9 mouse cellular contexts compared by ENCODE assay signal in genomic region chr7:113377875-113378658, GRCm38 (mm10). TPM values are rescaled to one million over a fixed set of nuclear protein-coding genes. Genes with fewer than 3 reads are reported as not detected.
DNase-seq lines count a peak whose midpoint lies in the region; ATAC-seq and TF ChIP-seq lines count a peak whose summit lies in the region.
"Had no signal": no experiment of that assay in that cellular context is flagged by ENCODE, and none has a peak within 500 bp of the region (broad histone marks: within the 10 kb centered on the region; RNA-seq: fewer than 3 reads in every experiment).

No protein-coding gene starts in this region.

- WGBS in forebrain, postnatal 0 days: 24% methylated on average over 7 of the region's 7 CpGs
- 21% methylated on average over 7 of the region's 7 CpGs for WGBS in lung, embryonic 15.5 days

- no peaks in the 10 kb centered on the region for H3K27me3 ChIP-seq in forebrain, postnatal 0 days (ENCODE audit: insufficient read depth, low read length)
- H3K27me3 ChIP-seq in lung, embryonic 15.5 days: no peaks in the 10 kb centered on the region

- no peak overlapping the region for H3K9ac ChIP-seq in forebrain, postnatal 0 days
- H3K9ac ChIP-seq in lung, embryonic 15.5 days: no peak overlapping the region

- peak; percentile 96 for DNase-seq in MEL-GATA-1-ER (ENCODE audit: extremely low read depth, low read depth)
- DNase-seq in cerebellum, adult 18-20 months: peak; percentile 53 to 64
- peak; percentile 90 for DNase-seq in forebrain, postnatal 0 days
- DNase-seq in heart, postnatal 4 days: peak; percentile 80
- DNase-seq in layer of hippocampus, adult 2 months (ENCODE audit: low spot score in 2 of 2): peak; percentile 65 to 72
- peak; percentile 52 for DNase-seq in ovary, postnatal 14 days (ENCODE audit: low spot score)
- peak; percentile 68 for DNase-seq in thymus, postnatal 25 days

- no peaks in the 10 kb centered on the region for H3K9me3 ChIP-seq in forebrain, postnatal 0 days (ENCODE audit: low read length)
- no peaks in the 10 kb centered on the region for H3K9me3 ChIP-seq in lung, embryonic 15.5 days

- peak; percentile 95 for TF ChIP-seq CTCF in forebrain, postnatal 0 days (IDR thresholded peaks at IDR 0.05; ENCODE audit: low read depth)
- peak; percentile 97 for TF ChIP-seq CTCF in layer of hippocampus, adult 2 months (conservative IDR thresholded peaks at IDR 0.05)

- ATAC-seq in forebrain, postnatal 0 days: peak; percentile 95
- ATAC-seq in lung, embryonic 15.5 days (ENCODE audit: borderline replicate concordance, extremely low read depth, low FRiP score, low TSS enrichment): peak; percentile 84

- H3K4me2 ChIP-seq in forebrain, postnatal 0 days (ENCODE audit: low read depth): no peak overlapping the region
- H3K4me2 ChIP-seq in lung, embryonic 15.5 days: no peak overlapping the region

- no peaks in the 10 kb centered on the region for H3K36me3 ChIP-seq in forebrain, postnatal 0 days (ENCODE audit: insufficient read depth)
- H3K36me3 ChIP-seq in lung, embryonic 15.5 days: no peaks in the 10 kb centered on the region

- no peak overlapping the region for H3K27ac ChIP-seq in forebrain, postnatal 0 days (ENCODE audit: low read depth, low read length)
- H3K27ac ChIP-seq in layer of hippocampus, adult 2 months: no peak overlapping the region
- H3K27ac ChIP-seq in lung, embryonic 15.5 days: no peak overlapping the region

- H3K4me1 ChIP-seq in forebrain, postnatal 0 days (ENCODE audit: insufficient read depth): no peaks in the 10 kb centered on the region
- H3K4me1 ChIP-seq in lung, embryonic 15.5 days: peaks cover 4% of the 10 kb centered on the region; the same call in 1 of the 2 replicates

- H3K4me3 ChIP-seq in forebrain, postnatal 0 days (ENCODE audit: low read depth, low read length): no peak overlapping the region
- H3K4me3 ChIP-seq in layer of hippocampus, adult 2 months: no peak overlapping the region
- H3K4me3 ChIP-seq in lung, embryonic 15.5 days: no peak overlapping the region

RNA-seq across cellular contexts. Expression of gene Btbd10, which starts 8.9 kb away (rescaled TPM):
- 78.9 and 85.2 TPM in 2 replicates for total RNA-seq in forebrain, postnatal 0 days (2014; rRNA removed)
- polyA plus RNA-seq in forebrain, postnatal 0 days (2015; fragmentation: Nextera tagmentation; extraction: Ambion mirVana): 76.9 and 83.2 TPM in 2 replicates
- 10 to 100 TPM; 20.4 to 21.9 TPM for total RNA-seq in heart, postnatal 4 days (2021)
- 10 to 100 TPM; 59.8 to 62.9 TPM for total RNA-seq in layer of hippocampus, adult 2 months (2021)
- 21.4 and 22.9 TPM in 2 replicates for polyA plus RNA-seq in lung, embryonic 15.5 days (2015; fragmentation: Nextera tagmentation; extraction: Ambion mirVana)

RNA-seq across cellular contexts. Expression of gene Pth, which starts 10.3 kb away (rescaled TPM):
- total RNA-seq in forebrain, postnatal 0 days (2014; rRNA removed): not detected in 2 replicates
- not detected in 2 replicates for polyA plus RNA-seq in forebrain, postnatal 0 days (2015; fragmentation: Nextera tagmentation; extraction: Ambion mirVana)
- not detected for total RNA-seq in heart, postnatal 4 days (2021)
- total RNA-seq in layer of hippocampus, adult 2 months (2021): not detected
- polyA plus RNA-seq in lung, embryonic 15.5 days (2015; fragmentation: Nextera tagmentation; extraction: Ambion mirVana): 0.29 and 0.63 TPM in 2 replicates
- polyA plus RNA-seq: testis, adult 2 months had no signal
